Mouse (Mus musculus) hindbrain, embryonic 11.5 days (tissue): ENCODE data around the gene Heatr1. TPM values are rescaled to one million over a fixed set of nuclear protein-coding genes. Genes with fewer than 3 reads are reported as not detected.

Experiments used
- ATAC-seq: fragments of 200-750 bp; cut with Nextera tagmentation; 2 replicates; pipeline ENCODE4 v1.8.0; 2017; ENCODE audit warnings: mild to moderate bottlenecking, moderate TSS enrichment, moderate library complexity; ENCODE audit not compliant: low FRiP score
- DNase-seq: peaks from one replicate; pipeline ENCODE4 v3.0.0-alpha.2; 2015; ENCODE audit warnings: low spot score
- H3K27ac ChIP-seq: fragments of 300-500 bp; sonication (generic); 2 replicates; pipeline ENCODE4 v1.5.1; 2014; ENCODE audit warnings: mild to moderate bottlenecking, low read depth, low read length
- H3K27me3 ChIP-seq: fragments of 300-500 bp; sonication (generic); 2 replicates; pipeline ENCODE4 v1.6.1; 2014; ENCODE audit warnings: mild to moderate bottlenecking, low read length, moderate library complexity, mixed read lengths; ENCODE audit not compliant: control insufficient read depth, insufficient read depth
- H3K36me3 ChIP-seq: fragments of 300-500 bp; sonication (generic); 2 replicates; pipeline ENCODE4 v1.6.1; 2014; ENCODE audit warnings: mild to moderate bottlenecking, low read length, moderate library complexity, mixed read lengths; ENCODE audit not compliant: control insufficient read depth, insufficient read depth
- H3K4me1 ChIP-seq: fragments of 300-500 bp; sonication (generic); replicated peaks from 2 replicates; pipeline ENCODE4 v1.6.1; 2014; ENCODE audit warnings: low read length, mixed read lengths; ENCODE audit not compliant: control insufficient read depth, insufficient read depth
- H3K4me2 ChIP-seq: fragments of 300-500 bp; sonication (generic); replicated peaks from 2 replicates; pipeline ENCODE4 v1.6.1; 2014; ENCODE audit warnings: mild to moderate bottlenecking, low read depth, low read length
- H3K4me3 ChIP-seq: fragments of 300-500 bp; sonication (generic); 2 replicates; pipeline ENCODE4 v1.5.1; 2014; ENCODE audit warnings: low read depth, low read length
- H3K9ac ChIP-seq: fragments of 300-500 bp; sonication (generic); 2 replicates; pipeline ENCODE4 v1.6.1; 2014; ENCODE audit warnings: low read depth, low read length
- H3K9me3 ChIP-seq: fragments of 300-500 bp; sonication (generic); 2 replicates; pipeline ENCODE4 v1.6.1; 2016; ENCODE audit warnings: low read length; ENCODE audit not compliant: control insufficient read depth
- WGBS: fragments of 180-500 bp; shearing (Covaris S2); extraction: QIAGEN DNeasy Blood & Tissue Kit; methylation state at CpG from one replicate; pipeline ENCODE4 v1.1.7; 2014; 5-methylcytosine and 5-hydroxymethylcytosine counted together
- polyA plus RNA-seq: library from polyadenylated mRNA; unstranded; fragments of >200 nt; fragmentation: Nextera tagmentation; extraction: Ambion mirVana; gene quantifications from 2 replicates; pipeline ENCODE4 v1.2.1, GENCODE M21; 2014

The Heatr1 gene
- polyA plus RNA-seq, 1 experiment from 2014 or later, result 37.2 TPM

DNA sequence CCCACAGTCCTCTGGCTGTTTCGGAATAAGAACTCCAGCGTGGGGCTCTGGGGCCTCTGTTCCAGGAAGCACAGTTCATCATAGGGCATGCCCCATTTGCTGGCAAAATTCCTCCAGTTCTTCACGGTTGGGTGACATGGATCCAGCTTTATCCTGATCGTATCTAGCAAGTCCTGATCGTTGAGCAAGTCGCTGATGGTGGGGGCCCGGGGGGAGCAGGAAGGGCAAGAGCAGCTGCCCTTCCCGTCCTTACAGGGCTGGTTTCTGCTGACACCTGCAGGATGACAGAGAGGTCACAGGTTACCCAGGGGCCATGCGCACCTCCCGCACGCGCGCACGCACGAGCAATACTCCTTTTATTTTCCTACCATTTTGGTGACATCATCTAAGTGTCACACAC is 83.5 kb downstream of the Heatr1 start:
- Histone ChIP-seq H3K9me3 (no peaks in the 10 kb centered on the region), H3K4me2 (no peak overlapping the region), H3K27ac (no peak overlapping the region), H3K4me1 (no peaks in the 10 kb centered on the region), H3K4me3 (no peak overlapping the region), H3K36me3 (no peaks in the 10 kb centered on the region), H3K9ac (no peak overlapping the region), H3K27me3 (no peaks in the 10 kb centered on the region)
- DNase-seq (no peak), ATAC-seq (no peak)
- WGBS, result 87% methylated on average over 15 of the region's 15 CpGs

DNA sequence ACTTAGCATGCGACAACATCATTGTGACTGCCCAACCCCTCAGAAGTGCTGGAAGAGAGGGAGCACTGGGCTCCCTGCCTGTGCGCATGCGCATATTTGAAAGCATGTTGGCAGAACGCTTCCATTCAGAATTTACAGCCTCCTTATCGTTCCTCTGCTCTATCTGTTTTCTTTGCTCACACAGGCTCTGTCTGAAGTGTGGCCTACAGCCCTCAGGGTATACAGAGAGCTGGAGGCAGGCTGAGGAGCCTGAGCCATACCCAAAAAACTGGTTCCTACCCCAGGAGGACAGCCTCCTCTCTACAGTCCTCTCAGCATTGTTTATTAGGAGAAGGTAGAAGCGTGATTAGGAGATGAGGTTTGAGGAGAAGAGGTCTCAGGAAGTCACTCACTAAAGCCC is 85.0 kb downstream of the Heatr1 start:
- 83% methylated on average over 6 of the region's 6 CpGs for WGBS
- H3K36me3 ChIP-seq, result no peaks in the 10 kb centered on the region
- no peak overlapping the region for H3K9ac ChIP-seq
- H3K9me3 ChIP-seq, result no peaks in the 10 kb centered on the region
- H3K4me3 ChIP-seq, result no peak overlapping the region
- no peak overlapping the region for H3K27ac ChIP-seq
- no peaks in the 10 kb centered on the region for H3K27me3 ChIP-seq
- ATAC-seq (no peak), DNase-seq (no peak)
- H3K4me2 ChIP-seq, result no peak overlapping the region
- H3K4me1 ChIP-seq, result no peaks in the 10 kb centered on the region

DNA sequence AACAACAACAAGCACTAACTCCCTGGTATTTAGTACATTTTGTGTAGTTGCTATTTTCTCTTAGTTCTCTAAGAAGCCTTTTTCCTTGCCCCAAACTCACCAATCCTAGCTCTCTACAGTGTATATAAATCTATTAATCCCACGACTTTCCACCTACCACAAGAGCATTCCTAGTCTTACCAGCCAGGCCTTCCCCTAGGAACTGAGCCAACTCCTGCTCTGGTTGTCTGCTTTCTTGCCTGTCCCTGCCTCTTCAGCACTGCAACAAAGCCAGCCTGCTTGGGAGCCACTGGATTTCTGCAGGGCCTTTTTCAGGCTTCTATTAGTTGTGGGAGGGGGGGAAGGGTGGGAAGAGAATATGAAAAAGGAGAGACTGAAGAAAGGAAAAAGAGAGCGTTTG is 90.4 kb downstream of the Heatr1 start:
- Histone ChIP-seq H3K4me2 (no peak overlapping the region), H3K27me3 (no peaks in the 10 kb centered on the region), H3K4me3 (no peak overlapping the region), H3K36me3 (no peaks in the 10 kb centered on the region), H3K4me1 (no peaks in the 10 kb centered on the region), H3K9me3 (no peaks in the 10 kb centered on the region), H3K9ac (no peak overlapping the region), H3K27ac (no peak overlapping the region)
- 89% methylated on average over 2 of the region's 2 CpGs for WGBS
- ATAC-seq (no peak), DNase-seq (no peak)

DNA sequence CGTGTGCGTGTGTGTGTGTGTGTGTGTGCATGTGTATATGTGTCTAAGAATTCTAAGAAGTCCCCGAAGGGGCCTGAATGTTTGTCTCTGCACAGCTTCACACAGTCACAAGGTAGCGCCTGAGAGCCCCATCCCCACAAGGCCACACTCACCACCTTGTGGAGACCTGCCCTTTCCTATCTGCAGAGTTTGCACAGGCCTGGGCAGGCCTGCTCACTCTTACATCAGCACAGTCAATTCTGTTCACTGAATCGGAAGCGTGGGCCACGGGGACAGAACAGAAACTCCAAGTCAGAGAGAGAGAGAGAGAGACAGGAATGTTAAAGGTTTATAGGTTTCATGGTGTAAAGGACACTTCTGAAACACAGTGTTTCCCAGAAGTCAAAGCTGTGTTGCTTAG is 90.8 kb downstream of the Heatr1 start:
- ATAC-seq (no peak), DNase-seq (no peak)
- no peak overlapping the region for H3K4me2 ChIP-seq
- 79% methylated on average over 7 of the region's 7 CpGs for WGBS
- no peaks in the 10 kb centered on the region for H3K9me3 ChIP-seq
- H3K9ac ChIP-seq, result no peak overlapping the region
- no peaks in the 10 kb centered on the region for H3K36me3 ChIP-seq
- no peaks in the 10 kb centered on the region for H3K4me1 ChIP-seq
- H3K27ac ChIP-seq, result no peak overlapping the region
- no peak overlapping the region for H3K4me3 ChIP-seq
- no peaks in the 10 kb centered on the region for H3K27me3 ChIP-seq

Other genes with a start within 250 kb of the Heatr1 start
- 11.4 and 11.5 TPM in 2 replicates for gene Mtr, start 136.9 kb upstream of the Heatr1 start, polyA plus RNA-seq
- 3.3 and 5.8 TPM in 2 replicates for gene Actn2, start 54.3 kb upstream of the Heatr1 start, polyA plus RNA-seq
- 12.2 and 12.3 TPM in 2 replicates for gene Lgals8, start 69.9 kb downstream of the Heatr1 start, polyA plus RNA-seq
- gene Edaradd, start 125.4 kb downstream of the Heatr1 start, polyA plus RNA-seq, result 0.82 and 0.91 TPM in 2 replicates
- gene Ero1lb, start 170.8 kb downstream of the Heatr1 start, polyA plus RNA-seq, result 13.5 and 13.9 TPM in 2 replicates